Mouse (Mus musculus) midbrain, embryonic 11.5 days (tissue): Measurements from ENCODE around the gene Tagln. TPM values are rescaled to one million over a fixed set of nuclear protein-coding genes. Genes with fewer than 3 reads are reported as not detected.

Source experiments
- ATAC-seq: fragments of 200-750 bp; cut with Nextera tagmentation; 2 replicates; pipeline ENCODE4 v1.8.0; 2017; ENCODE audit warnings: moderate TSS enrichment, moderate library complexity; ENCODE audit not compliant: low FRiP score
- DNase-seq: peaks from one replicate; pipeline ENCODE4 v3.0.0; 2015; ENCODE audit warnings: low spot score; ENCODE audit errors: missing footprints
- H3K27ac ChIP-seq: fragments of 300-500 bp; sonication (generic); 2 replicates; pipeline ENCODE4 v1.5.1; 2014; ENCODE audit warnings: low read depth, low read length
- H3K27me3 ChIP-seq: fragments of 300-500 bp; sonication (generic); 2 replicates; pipeline ENCODE4 v1.6.1; 2014; ENCODE audit warnings: mild to moderate bottlenecking, low read length, moderate library complexity, mixed read lengths; ENCODE audit not compliant: control insufficient read depth, insufficient read depth
- H3K36me3 ChIP-seq: fragments of 300-500 bp; sonication (generic); 2 replicates; pipeline ENCODE4 v1.6.1; 2014; ENCODE audit warnings: mild to moderate bottlenecking, low read length, moderate library complexity, mixed read lengths; ENCODE audit not compliant: control insufficient read depth, insufficient read depth
- H3K4me1 ChIP-seq: fragments of 300-500 bp; sonication (generic); 2 replicates; pipeline ENCODE4 v1.6.1; 2014; ENCODE audit warnings: low read length; ENCODE audit not compliant: control insufficient read depth, insufficient read depth
- H3K4me2 ChIP-seq: fragments of 300-500 bp; sonication (generic); 2 replicates; pipeline ENCODE4 v1.6.1; 2014; ENCODE audit warnings: mild to moderate bottlenecking, moderate library complexity
- H3K4me3 ChIP-seq: fragments of 300-500 bp; sonication (generic); 2 replicates; pipeline ENCODE4 v1.5.1; 2014; ENCODE audit warnings: low read depth, low read length
- H3K9ac ChIP-seq: fragments of 300-500 bp; sonication (generic); 2 replicates; pipeline ENCODE4 v1.6.1; 2014; ENCODE audit warnings: low read length
- H3K9me3 ChIP-seq: fragments of 300-500 bp; sonication (generic); 2 replicates; pipeline ENCODE4 v1.6.1; 2016; ENCODE audit warnings: low read length; ENCODE audit not compliant: control insufficient read depth
- WGBS: fragments of 180-500 bp; shearing (Covaris S2); extraction: QIAGEN DNeasy Blood & Tissue Kit; methylation state at CpG from one replicate; pipeline ENCODE4 v1.1.7; 2014; 5-methylcytosine and 5-hydroxymethylcytosine counted together
- polyA plus RNA-seq: library from polyadenylated mRNA; unstranded; fragments of >200 nt; fragmentation: Nextera tagmentation; extraction: Ambion mirVana; gene quantifications from 2 replicates; pipeline ENCODE4 v1.2.1, GENCODE M21; 2014

Gene Tagln
- 27.9 TPM in 2 replicates for polyA plus RNA-seq

DNA sequence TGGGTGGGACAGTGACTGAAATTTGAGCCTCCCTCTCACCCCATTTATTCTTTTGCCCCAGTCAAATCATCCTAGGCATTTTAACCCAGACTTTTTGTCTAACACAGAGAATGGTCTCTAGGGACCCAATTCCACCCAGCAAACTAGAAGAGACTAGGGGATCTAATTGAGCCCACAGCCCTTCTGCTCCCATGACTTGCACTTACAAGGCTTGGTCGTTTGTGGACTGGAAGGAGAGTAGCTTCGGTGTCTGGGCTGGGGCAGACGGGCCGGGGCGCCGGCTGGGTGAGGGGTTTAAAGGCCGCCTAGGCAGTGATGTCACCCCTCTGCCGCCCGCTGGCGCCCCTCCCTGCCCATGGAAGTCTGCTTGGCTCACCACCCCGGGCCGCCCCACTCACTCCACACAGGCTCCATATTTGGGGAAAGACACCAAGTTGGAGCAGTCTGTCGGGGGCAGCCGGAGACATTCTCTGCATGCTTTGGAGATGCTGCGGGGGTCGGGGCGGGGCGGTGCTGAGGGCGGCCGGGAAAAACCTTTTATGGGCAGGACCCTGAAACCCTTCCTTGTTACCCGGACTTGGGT, at the start of gene Tagln:
TSS of gene Tagln (minus strand) at position 431 of the 583 bp plus-strand sequence.
- 9% methylated on average over 21 of the region's 21 CpGs for WGBS
- H3K36me3 ChIP-seq, result peaks cover 2% of the 10 kb centered on the region; the same call in 1 of the 2 replicates
- H3K9me3 ChIP-seq, result no peaks in the 10 kb centered on the region
- H3K4me3 ChIP-seq, result no peak within 1 kb of the TSS
- no peaks in the 10 kb centered on the region for H3K4me1 ChIP-seq
- H3K27ac ChIP-seq, result no peak within 1 kb of the TSS
- peak within 1 kb of the TSS; percentile 30 for H3K4me2 ChIP-seq
- peak; percentile 84 for DNase-seq
- peak within 1 kb of the TSS; percentile 51 for H3K9ac ChIP-seq
- ATAC-seq, result no peak
- H3K27me3 ChIP-seq, result no peaks in the 10 kb centered on the region

DNA sequence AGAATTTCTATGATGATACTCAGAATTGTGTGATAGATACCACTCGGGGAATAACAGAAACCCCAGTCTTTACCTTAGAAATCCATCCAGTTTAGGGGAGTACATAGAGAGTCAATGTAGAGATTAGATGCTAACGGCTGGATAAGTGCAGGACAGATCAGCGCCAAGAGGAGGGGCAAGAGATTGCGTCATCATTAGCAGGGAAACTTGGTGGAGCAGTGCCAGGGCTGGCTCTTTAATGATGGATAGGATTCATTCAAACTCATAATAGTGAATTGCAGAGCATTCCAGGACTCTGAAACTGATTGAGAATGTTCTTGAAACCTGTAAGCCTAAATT, 49.3 kb upstream of the Tagln start:
- Histone ChIP-seq H3K27ac (peak overlapping the region; percentile 81), H3K9ac (peak overlapping the region; percentile 94), H3K9me3 (no peaks in the 10 kb centered on the region), H3K4me1 (peaks cover 12% of the 10 kb centered on the region), H3K4me2 (peak overlapping the region; percentile 89), H3K4me3 (peak overlapping the region; percentile 80), H3K36me3 (no peaks in the 10 kb centered on the region), H3K27me3 (no peaks in the 10 kb centered on the region)
- ATAC-seq, result peak; percentile 70
- 5% methylated on average over 4 of the region's 4 CpGs for WGBS
- no peak for DNase-seq

- no peaks in the 10 kb centered on the region for H3K36me3 ChIP-seq
- peak overlapping the region; percentile 89 for H3K4me2 ChIP-seq
- H3K27ac ChIP-seq, result peak overlapping the region; percentile 81
- H3K4me1 ChIP-seq, result peaks cover 12% of the 10 kb centered on the region
- under 1% methylated on average over 76 of the region's 76 CpGs for WGBS
- H3K9ac ChIP-seq, result peak overlapping the region; percentile 94
- peak overlapping the region; percentile 80 for H3K4me3 ChIP-seq
- ATAC-seq, result peak; percentile 94
- DNase-seq, result peak; percentile 99
- H3K9me3 ChIP-seq, result no peaks in the 10 kb centered on the region
- H3K27me3 ChIP-seq, result no peaks in the 10 kb centered on the region
Observed at GRCm38 (mm10) chr9:45984409-45985228, 48.8 kb upstream of the Tagln start.

DNA sequence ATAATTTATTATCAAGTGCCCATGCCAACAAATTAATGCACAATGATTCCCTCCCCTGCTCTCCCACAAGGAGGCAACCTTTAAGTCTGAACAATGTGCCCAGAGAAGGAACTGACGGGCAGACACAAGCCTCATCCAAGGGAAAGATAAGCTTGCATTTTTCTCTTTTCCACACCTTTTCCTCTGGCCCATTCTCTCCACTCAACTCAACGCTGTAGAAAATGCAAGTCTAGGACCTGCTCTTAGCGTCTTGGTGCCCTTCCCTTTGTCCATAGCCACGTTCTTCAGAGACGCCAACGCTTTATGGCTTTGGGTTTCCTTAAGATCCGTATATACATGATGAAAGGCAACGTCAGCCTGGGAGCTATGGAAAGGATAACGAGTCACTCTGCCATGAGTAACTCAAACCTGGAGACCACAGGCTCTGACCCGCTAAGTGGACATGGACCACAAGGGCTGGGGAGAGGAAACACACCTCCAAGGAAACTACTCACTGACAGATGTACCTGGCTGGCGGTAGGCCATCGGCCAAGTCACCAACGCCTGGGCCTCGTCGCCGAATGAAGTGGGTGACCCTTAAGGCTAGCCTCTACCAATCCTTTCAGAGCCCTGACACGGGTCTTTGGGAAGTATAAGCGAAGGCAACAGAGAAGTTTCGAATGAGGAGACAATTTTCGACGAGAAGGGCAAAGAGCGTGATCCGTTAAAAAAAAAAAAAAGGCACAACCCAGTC, 48.0 kb upstream of the Tagln start:
- WGBS, result 1% methylated on average over 23 of the region's 23 CpGs
- DNase-seq, result peak; percentile 93
- Histone ChIP-seq H3K27ac (peak overlapping the region; percentile 81), H3K36me3 (no peaks in the 10 kb centered on the region), H3K4me1 (peaks cover 12% of the 10 kb centered on the region), H3K27me3 (no peaks in the 10 kb centered on the region), H3K4me3 (peak overlapping the region; percentile 80), H3K9me3 (no peaks in the 10 kb centered on the region), H3K9ac (peak overlapping the region; percentile 94), H3K4me2 (peak overlapping the region; percentile 89)
- ATAC-seq, result no peak

DNA sequence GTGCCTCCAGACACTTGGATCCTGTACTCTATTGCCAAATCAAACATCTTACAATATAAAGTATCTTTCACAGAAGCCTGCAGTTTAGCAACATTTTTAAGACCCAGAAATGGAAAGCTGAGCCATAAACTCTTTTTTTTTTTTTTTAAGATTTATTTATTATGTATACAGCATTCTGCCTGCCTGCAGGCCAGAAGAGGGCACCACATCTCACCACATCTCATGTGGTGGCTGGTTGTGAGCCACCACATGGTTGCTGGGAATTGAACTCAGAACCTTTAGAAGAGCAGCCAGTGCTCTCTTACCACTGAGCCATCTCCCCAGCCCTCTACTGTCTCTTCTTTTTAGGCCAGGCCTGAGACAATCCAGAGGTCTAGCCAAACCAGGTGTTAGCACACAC, 45.5 kb upstream of the Tagln start:
- H3K4me2 ChIP-seq, result no peak overlapping the region
- H3K27ac ChIP-seq, result no peak overlapping the region
- ATAC-seq (no peak), DNase-seq (no peak)
- H3K9me3 ChIP-seq, result no peaks in the 10 kb centered on the region
- no peaks in the 10 kb centered on the region for H3K27me3 ChIP-seq
- no peak overlapping the region for H3K9ac ChIP-seq
- H3K4me1 ChIP-seq, result peaks cover 12% of the 10 kb centered on the region
- no peak overlapping the region for H3K4me3 ChIP-seq
- no peaks in the 10 kb centered on the region for H3K36me3 ChIP-seq

DNA sequence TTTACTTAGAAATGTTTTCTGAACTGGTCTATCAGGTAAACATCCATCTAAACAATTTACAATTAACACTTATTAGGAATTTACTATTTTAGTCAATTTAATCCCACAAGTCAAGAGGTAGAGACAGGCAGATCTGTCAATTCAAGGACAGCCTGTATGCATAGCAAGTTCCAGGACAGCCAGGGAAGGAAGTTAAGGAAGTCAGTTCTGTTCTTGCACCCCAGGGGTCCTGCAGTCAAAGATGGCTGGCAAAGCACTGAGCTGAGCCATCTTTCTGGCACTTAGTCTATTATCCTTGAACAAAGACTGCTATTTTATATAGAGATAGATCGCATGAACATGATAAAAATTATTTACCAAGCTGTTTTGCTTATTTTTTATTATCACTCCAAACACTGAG, 44.8 kb upstream of the Tagln start:
- Histone ChIP-seq H3K4me3 (no peak overlapping the region), H3K27ac (no peak overlapping the region), H3K4me2 (no peak overlapping the region), H3K4me1 (peaks cover 12% of the 10 kb centered on the region), H3K9me3 (no peaks in the 10 kb centered on the region), H3K36me3 (no peaks in the 10 kb centered on the region), H3K27me3 (no peaks in the 10 kb centered on the region), H3K9ac (no peak overlapping the region)
- 88% methylated on average over 1 of the region's 1 CpGs for WGBS
- ATAC-seq, result no peak
- no peak for DNase-seq

GRCm38 (mm10) chr9:45979778-45980177, 43.9 kb upstream of the Tagln start:
- Histone ChIP-seq H3K36me3 (peaks cover under 1% of the 10 kb centered on the region; the same call in 1 of the 2 replicates), H3K4me3 (no peak overlapping the region), H3K4me2 (no peak overlapping the region), H3K27ac (no peak overlapping the region), H3K27me3 (no peaks in the 10 kb centered on the region), H3K9me3 (no peaks in the 10 kb centered on the region), H3K4me1 (peaks cover 8% of the 10 kb centered on the region), H3K9ac (no peak overlapping the region)
- ATAC-seq, result no peak
- no peak for DNase-seq
- WGBS, result 92% methylated on average over 2 of the region's 2 CpGs

GRCm38 (mm10) chr9:45976884-45977283, 41.0 kb upstream of the Tagln start:
- Histone ChIP-seq H3K4me1 (no peaks in the 10 kb centered on the region), H3K27me3 (no peaks in the 10 kb centered on the region), H3K27ac (no peak overlapping the region), H3K9ac (no peak overlapping the region), H3K9me3 (no peaks in the 10 kb centered on the region), H3K4me2 (no peak overlapping the region), H3K36me3 (peaks cover 9% of the 10 kb centered on the region; the same call in 1 of the 2 replicates), H3K4me3 (no peak overlapping the region)
- DNase-seq (no peak), ATAC-seq (no peak)
- 87% methylated on average over 2 of the region's 2 CpGs for WGBS

DNA sequence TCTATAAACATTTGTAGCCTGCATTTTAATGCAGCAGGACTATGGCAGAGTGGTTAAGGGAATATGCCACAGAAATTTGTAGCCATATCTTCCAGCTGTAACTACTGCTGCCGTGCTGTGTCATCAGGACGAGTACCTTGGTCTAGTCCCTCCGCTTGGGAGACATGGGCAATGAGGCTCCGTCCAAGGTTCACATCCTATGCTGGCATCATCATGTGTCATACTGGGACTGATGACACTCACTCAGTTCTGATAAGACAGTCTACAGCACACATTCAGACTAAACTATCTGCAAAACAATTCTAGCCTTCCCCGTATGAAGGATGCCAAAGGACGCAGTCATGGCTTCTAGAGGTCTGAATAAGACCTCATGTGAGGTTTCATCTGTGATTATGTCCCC, 27.7 kb upstream of the Tagln start:
- WGBS, result 96% methylated on average over 6 of the region's 6 CpGs
- no peak overlapping the region for H3K4me3 ChIP-seq
- H3K27ac ChIP-seq, result no peak overlapping the region
- no peak for ATAC-seq
- DNase-seq, result no peak
- H3K9me3 ChIP-seq, result no peaks in the 10 kb centered on the region
- H3K36me3 ChIP-seq, result peaks cover 15% of the 10 kb centered on the region; the same call in 1 of the 2 replicates
- H3K4me2 ChIP-seq, result no peak overlapping the region
- no peaks in the 10 kb centered on the region for H3K4me1 ChIP-seq
- no peaks in the 10 kb centered on the region for H3K27me3 ChIP-seq
- no peak overlapping the region for H3K9ac ChIP-seq
